In the genomic region with DNA sequence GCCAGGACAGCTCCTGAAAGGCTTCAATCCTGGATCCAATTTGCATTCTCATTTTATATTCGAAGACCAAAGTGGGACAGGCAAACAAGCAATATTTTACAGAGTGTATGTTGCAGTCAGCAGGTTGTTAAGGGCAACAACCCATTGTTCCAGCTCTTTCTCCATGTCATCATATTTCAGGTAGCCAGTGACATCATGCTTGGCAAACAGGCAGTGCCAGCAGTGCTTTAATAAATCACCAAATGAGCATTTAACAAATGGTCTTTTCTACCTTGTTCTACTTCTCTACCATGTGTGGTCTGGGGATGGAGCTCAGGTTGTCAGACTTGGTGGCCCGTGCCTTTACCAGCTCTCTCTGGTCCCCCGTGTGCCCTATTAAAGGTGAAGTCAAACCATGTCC, we compare ENCODE assay signal across 15 mouse cellular contexts.
"Had no signal": no experiment of that assay in that cellular context is flagged by ENCODE, and none has a peak within 500 bp of the region (broad histone marks: within the 10 kb centered on the region; RNA-seq: fewer than 3 reads in every experiment).

No protein-coding gene starts in this region.

- H3K4me1 ChIP-seq: intestine, embryonic 15.5 days; limb, embryonic 15.5 days; midbrain, embryonic 10.5 days; neural tube, embryonic 15.5 days had no signal

- H3K4me2 ChIP-seq: intestine, embryonic 15.5 days; limb, embryonic 15.5 days; neural tube, embryonic 15.5 days had no signal

- ATAC-seq: hindbrain, postnatal 0 days; intestine, embryonic 15.5 days had no signal

- H3K9me3 ChIP-seq: intestine, embryonic 15.5 days; limb, embryonic 15.5 days; midbrain, embryonic 10.5 days; neural tube, embryonic 15.5 days had no signal

- H3K27ac ChIP-seq: hindbrain, postnatal 0 days; intestine, embryonic 15.5 days; limb, embryonic 15.5 days; liver, embryonic 14.5 days; midbrain, embryonic 10.5 days; neural tube, embryonic 15.5 days had no signal

- DNase-seq: layer of hippocampus, adult 9-11 months; layer of hippocampus, postnatal 36 days; lung, postnatal 36 days; midbrain, embryonic 14.5 days; right cerebral cortex, adult 18-20 months; right cerebral cortex, postnatal 25 days; thymus, adult 18-20 months; thymus, postnatal 14 days had no signal

- H3K4me3 ChIP-seq: intestine, embryonic 15.5 days; limb, embryonic 15.5 days; midbrain, embryonic 10.5 days; myocyte; neural tube, embryonic 15.5 days had no signal

- H3K27me3 ChIP-seq: intestine, embryonic 15.5 days; limb, embryonic 15.5 days; neural tube, embryonic 15.5 days had no signal

- H3K9ac ChIP-seq: intestine, embryonic 15.5 days; limb, embryonic 15.5 days; liver, embryonic 14.5 days; neural tube, embryonic 15.5 days had no signal
